Mouse (Mus musculus): Measurements from ENCODE around the gene Bicra. TPM values are rescaled to one million over a fixed set of nuclear protein-coding genes. Genes with fewer than 3 reads are reported as not detected.
A peak's percentile ranks its signal among the peaks of the same experiment; 100 is the strongest.

Bicra gene
- total and polyA plus RNA-seq, 3 experiments, result 0.32 to 10.2 (median 2.2) TPM

- peak; percentile 78 to 87 for TF ChIP-seq CTCF (conservative IDR thresholded peaks at IDR 0.05 in 1 of 2, IDR thresholded peaks at IDR 0.05 in 1 of 2; ENCODE audit: low read depth in 2 of 2, low read length in 2 of 2)
- TF ChIP-seq TBP (conservative IDR thresholded peaks at IDR 0.05; ENCODE audit: low read depth, low read length), result no peak
- TF ChIP-seq SMC3 (IDR thresholded peaks at IDR 0.05; ENCODE audit: low read depth, low read length), result peak; percentile 58
- no peak for TF ChIP-seq MXI1 (IDR thresholded peaks at IDR 0.05; ENCODE audit: low read depth, low read length)
- TF ChIP-seq RAD21 (IDR thresholded peaks at IDR 0.05; ENCODE audit: low read depth, low read length), result peak; percentile 59
- peak; percentile 35 for DNase-seq (ENCODE audit: extremely low read depth)
- Histone ChIP-seq H3K27ac (ENCODE audit: insufficient read depth, low read depth) (no peak overlapping the region), H3K9ac (ENCODE audit: insufficient read depth, low read depth) (no peak overlapping the region), H3K4me2 (ENCODE audit: insufficient read depth, low read depth, poor library complexity, severe bottlenecking) (no peak overlapping the region), H3K36me3 (replicated peaks in 1 of 2; ENCODE audit: control insufficient read depth in 1 of 2, insufficient read depth in 1 of 2, low read length in 1 of 2) (peaks cover 71 to 93% of the 10 kb centered on the region in 2 experiments), H3K27me3 (replicated peaks) (no peaks in the 10 kb centered on the region), H3K4me3 (replicated peaks in 1 of 3; ENCODE audit: low read depth in 2 of 3, low read length in 2 of 3, poor library complexity in 1 of 3) (no peak overlapping the region), H3K79me2 (replicated peaks; ENCODE audit: control insufficient read depth, extremely low read depth, insufficient read depth, poor library complexity, severe bottlenecking) (no peaks in the 10 kb centered on the region), H3K9me3 (replicated peaks; ENCODE audit: low read length) (no peaks in the 10 kb centered on the region), H3K4me1 (ENCODE audit: control insufficient read depth in 1 of 2, insufficient read depth in 2 of 2) (peaks cover 0 to 5% of the 10 kb centered on the region in 2 experiments; a peak in 1 of 4 replicates)
- in situ Hi-C loops (cut with MboI; ENCODE audit: low pct_ligation_motif_present, low pct_unique_long_range_greater_than_20kb, low sequenced_read_pairs), result no loop called here
- dilution Hi-C loops (cut with MboI; ENCODE audit: extremely low pct_ligation_motif_present, extremely low pct_unique_long_range_greater_than_20kb, low sequenced_read_pairs), result no loop called here
These were observed 71.8 kb downstream of the Bicra start for GRCm38 (mm10) chr7:15975904-15976303.

- H3K4me3 ChIP-seq (replicated peaks in 1 of 3; ENCODE audit: low read depth in 2 of 3, low read length in 2 of 3, poor library complexity in 1 of 3), result no peak overlapping the region
- H3K9ac ChIP-seq (ENCODE audit: insufficient read depth, low read depth), result no peak overlapping the region
- no peak for TF ChIP-seq MAFK (IDR thresholded peaks at IDR 0.05; ENCODE audit: insufficient replicate concordance, low read length)
- no peak for TF ChIP-seq TBP (conservative IDR thresholded peaks at IDR 0.05; ENCODE audit: low read depth, low read length)
- no peak for TF ChIP-seq MXI1 (IDR thresholded peaks at IDR 0.05; ENCODE audit: low read depth, low read length)
- no peak for TF ChIP-seq ZNF384 (IDR thresholded peaks at IDR 0.05; ENCODE audit: low read depth, low read length)
- no peak for TF ChIP-seq ZMIZ1 (IDR thresholded peaks at IDR 0.05; ENCODE audit: low read depth, low read length)
- no peak for TF ChIP-seq EP300 (IDR thresholded peaks at IDR 0.05; ENCODE audit: low read length)
- TF ChIP-seq HCFC1 (IDR thresholded peaks at IDR 0.05; ENCODE audit: low read depth, low read length), result no peak
- TF ChIP-seq E2F4 (IDR thresholded peaks at IDR 0.05; ENCODE audit: insufficient replicate concordance, low read depth, low read length), result no peak
- no peak for TF ChIP-seq TCF12 (IDR thresholded peaks at IDR 0.05; ENCODE audit: low read depth, low read length)
- in situ Hi-C loops (cut with MboI; ENCODE audit: low pct_ligation_motif_present, low pct_unique_long_range_greater_than_20kb, low sequenced_read_pairs) (no loop called here), dilution Hi-C loops (cut with MboI; ENCODE audit: extremely low pct_ligation_motif_present, extremely low pct_unique_long_range_greater_than_20kb, low sequenced_read_pairs) (no loop called here)
- H3K4me1 ChIP-seq (ENCODE audit: control insufficient read depth in 1 of 2, insufficient read depth in 2 of 2), result peaks cover 0 to 5% of the 10 kb centered on the region in 2 experiments; a peak in 1 of 4 replicates
- no peak overlapping the region for H3K4me2 ChIP-seq (ENCODE audit: insufficient read depth, low read depth, poor library complexity, severe bottlenecking)
- H3K36me3 ChIP-seq (replicated peaks in 1 of 2; ENCODE audit: control insufficient read depth in 1 of 2, insufficient read depth in 1 of 2, low read length in 1 of 2), result peaks cover 68 to 92% of the 10 kb centered on the region in 2 experiments
- H3K79me2 ChIP-seq (replicated peaks; ENCODE audit: control insufficient read depth, extremely low read depth, insufficient read depth, poor library complexity, severe bottlenecking), result no peaks in the 10 kb centered on the region
- H3K27me3 ChIP-seq (replicated peaks), result no peaks in the 10 kb centered on the region
- DNase-seq (ENCODE audit: extremely low read depth), result no peak
- no peak overlapping the region for H3K27ac ChIP-seq (ENCODE audit: insufficient read depth, low read depth)
- H3K9me3 ChIP-seq (replicated peaks; ENCODE audit: low read length), result no peaks in the 10 kb centered on the region
These were observed 72.3 kb downstream of the Bicra start for GRCm38 (mm10) chr7:15975451-15975850.

- peak; percentile 58 for DNase-seq (ENCODE audit: extremely low read depth)
- dilution Hi-C loops (cut with MboI; ENCODE audit: extremely low pct_ligation_motif_present, extremely low pct_unique_long_range_greater_than_20kb, low sequenced_read_pairs) (loop anchor here (25.0 kb wide), 1 partner anchor 188 kb away; no protein-coding TSS in a partner anchor), in situ Hi-C loops (cut with MboI; ENCODE audit: low pct_ligation_motif_present, low pct_unique_long_range_greater_than_20kb, low sequenced_read_pairs) (no loop called here)
- Histone ChIP-seq H3K4me1 (ENCODE audit: control insufficient read depth in 1 of 2, insufficient read depth in 2 of 2) (peaks cover 0 to 5% of the 10 kb centered on the region in 2 experiments; a peak in 1 of 4 replicates), H3K4me2 (ENCODE audit: insufficient read depth, low read depth, poor library complexity, severe bottlenecking) (no peak overlapping the region), H3K27ac (ENCODE audit: insufficient read depth, low read depth) (no peak overlapping the region), H3K9me3 (replicated peaks; ENCODE audit: low read length) (no peaks in the 10 kb centered on the region), H3K27me3 (replicated peaks) (no peaks in the 10 kb centered on the region), H3K4me3 (replicated peaks in 1 of 3; ENCODE audit: low read depth in 2 of 3, low read length in 2 of 3, poor library complexity in 1 of 3) (no peak overlapping the region), H3K9ac (ENCODE audit: insufficient read depth, low read depth) (no peak overlapping the region), H3K36me3 (replicated peaks in 1 of 2; ENCODE audit: control insufficient read depth in 1 of 2, insufficient read depth in 1 of 2, low read length in 1 of 2) (peaks cover 63 to 90% of the 10 kb centered on the region in 2 experiments), H3K79me2 (replicated peaks; ENCODE audit: control insufficient read depth, extremely low read depth, insufficient read depth, poor library complexity, severe bottlenecking) (no peaks in the 10 kb centered on the region)
- TF ChIP-seq SMC3 (IDR thresholded peaks at IDR 0.05; ENCODE audit: low read depth, low read length) (peak; percentile 48), CTCF (conservative IDR thresholded peaks at IDR 0.05 in 1 of 2, IDR thresholded peaks at IDR 0.05 in 1 of 2; ENCODE audit: low read depth in 2 of 2, low read length in 2 of 2) (peak; percentile 77 to 85), RAD21 (IDR thresholded peaks at IDR 0.05; ENCODE audit: low read depth, low read length) (peak; percentile 48), ELF1 (IDR thresholded peaks at IDR 0.05; ENCODE audit: low read depth, low read length) (no peak)
These were observed 73.0 kb downstream of the Bicra start for GRCm38 (mm10) chr7:15974712-15975111.
